ENCODE assay signal across 22 mouse cellular contexts in genomic region chr12:33893956-33894355, GRCm38 (mm10). TPM values are rescaled to one million over a fixed set of nuclear protein-coding genes. Genes with fewer than 3 reads are reported as not detected.
A peak's percentile ranks its signal among the peaks of the same experiment; 100 is the strongest.
DNase-seq lines count a peak whose midpoint lies in the region; ATAC-seq and TF ChIP-seq lines count a peak whose summit lies in the region.
"Had no signal": no experiment of that assay in that cellular context is flagged by ENCODE, and none has a peak within 500 bp of the region (broad histone marks: within the 10 kb centered on the region; RNA-seq: fewer than 3 reads in every experiment).

No protein-coding gene starts in this region.

- H3K36me3 ChIP-seq in heart, embryonic 16.5 days (ENCODE audit: control insufficient read depth, insufficient read depth): no peaks in the 10 kb centered on the region
- H3K36me3 ChIP-seq in heart, embryonic 11.5 days (ENCODE audit: control insufficient read depth, insufficient read depth, low read length): no peaks in the 10 kb centered on the region
- no peaks in the 10 kb centered on the region for H3K36me3 ChIP-seq in hindbrain, embryonic 12.5 days
- H3K36me3 ChIP-seq: embryonic facial prominence, embryonic 10.5 days; hindbrain, embryonic 13.5 days had no signal

- H3K9ac ChIP-seq in heart, embryonic 16.5 days (ENCODE audit: low read length): no peak overlapping the region
- H3K9ac ChIP-seq in heart, embryonic 11.5 days (ENCODE audit: low read depth, low read length): no peak overlapping the region
- no peak overlapping the region for H3K9ac ChIP-seq in hindbrain, embryonic 12.5 days
- H3K9ac ChIP-seq: hindbrain, embryonic 13.5 days had no signal

- H3K4me3 ChIP-seq in heart, embryonic 16.5 days (ENCODE audit: low read length): no peak overlapping the region
- no peak overlapping the region for H3K4me3 ChIP-seq in heart, embryonic 11.5 days (ENCODE audit: low read depth, low read length)
- no peak overlapping the region for H3K4me3 ChIP-seq in gastrocnemius, adult 2 months
- no peak overlapping the region for H3K4me3 ChIP-seq in hindbrain, embryonic 12.5 days
- H3K4me3 ChIP-seq: embryonic facial prominence, embryonic 10.5 days; hindbrain, embryonic 13.5 days; layer of hippocampus, adult 2 months; megakaryocyte, embryonic 14.5 days had no signal

- H3K4me1 ChIP-seq in heart, embryonic 16.5 days (ENCODE audit: control insufficient read depth, insufficient read depth, low read length): 0 out of 2 replicates have a peak, but pooled peaks cover 2% of the 10 kb centered on the region
- H3K4me1 ChIP-seq in heart, embryonic 11.5 days (ENCODE audit: control insufficient read depth, insufficient read depth, low read length): no peaks in the 10 kb centered on the region
- no peaks in the 10 kb centered on the region for H3K4me1 ChIP-seq in hindbrain, embryonic 12.5 days
- H3K4me1 ChIP-seq: embryonic facial prominence, embryonic 10.5 days; hindbrain, embryonic 13.5 days; megakaryocyte, embryonic 14.5 days had no signal

- intact Hi-C loops in gastrocnemius, adult 2 months (cut with DNase I): no loop called here

- no peaks in the 10 kb centered on the region for H3K9me3 ChIP-seq in heart, embryonic 16.5 days (replicated peaks; ENCODE audit: control insufficient read depth, low read length)
- H3K9me3 ChIP-seq in heart, embryonic 11.5 days (replicated peaks; ENCODE audit: control insufficient read depth, low read length): no peaks in the 10 kb centered on the region
- H3K9me3 ChIP-seq in hindbrain, embryonic 12.5 days (replicated peaks): 0 out of 2 replicates have a peak, but pooled peaks cover under 1% of the 10 kb centered on the region
- H3K9me3 ChIP-seq: embryonic facial prominence, embryonic 10.5 days; hindbrain, embryonic 13.5 days; megakaryocyte, embryonic 14.5 days had no signal

- no peak for TF ChIP-seq CTCF in gastrocnemius, adult 2 months (IDR thresholded peaks at IDR 0.05)

- ATAC-seq in heart, embryonic 16.5 days (replicated peaks; ENCODE audit: extremely low read depth, insufficient read depth, low FRiP score): 0 out of 2 replicates have a peak, but pooled peaks have one; percentile 37
- ATAC-seq in heart, embryonic 11.5 days (replicated peaks; ENCODE audit: insufficient number of reproducible peaks, low FRiP score, low TSS enrichment): no peak
- no peak for ATAC-seq in hindbrain, embryonic 12.5 days (ENCODE audit: low FRiP score)

- peak; percentile 2 for DNase-seq in right cerebral cortex, postnatal 4 days
- no peak for DNase-seq in right cerebral cortex, postnatal 14 days
- peak; percentile 28 for DNase-seq in adrenal gland, postnatal 25 days
- DNase-seq in testis, postnatal 14 days (ENCODE audit: low spot score): peak; percentile 58
- DNase-seq in gastrocnemius, adult 2 months: no peak
- DNase-seq: cerebellum, adult 9-10 months; kidney, adult 9 months; thymus, postnatal 4 days had no signal

- whole genome bisulfite sequencing in heart, embryonic 16.5 days: 32% methylated on average over 2 of the region's 2 CpGs
- 50% methylated on average over 2 of the region's 2 CpGs for WGBS in heart, embryonic 11.5 days (ENCODE audit: insufficient replicate concordance)
- WGBS in hindbrain, embryonic 12.5 days: 55% methylated on average over 2 of the region's 2 CpGs

- no peak overlapping the region for H3K27ac ChIP-seq in heart, embryonic 16.5 days (ENCODE audit: low read length)
- H3K27ac ChIP-seq in heart, embryonic 11.5 days (ENCODE audit: low read depth, low read length): no peak overlapping the region
- H3K27ac ChIP-seq in gastrocnemius, adult 2 months: no peak overlapping the region
- H3K27ac ChIP-seq in hindbrain, embryonic 12.5 days: no peak overlapping the region
- H3K27ac ChIP-seq: embryonic facial prominence, embryonic 10.5 days; hindbrain, embryonic 13.5 days; layer of hippocampus, adult 2 months had no signal

- no peak overlapping the region for H3K4me2 ChIP-seq in heart, embryonic 16.5 days (ENCODE audit: low read depth, low read length)
- no peak overlapping the region for H3K4me2 ChIP-seq in heart, embryonic 11.5 days
- H3K4me2 ChIP-seq in hindbrain, embryonic 12.5 days (replicated peaks): no peak overlapping the region
- H3K4me2 ChIP-seq: hindbrain, embryonic 13.5 days; liver, embryonic 11.5 days had no signal

- H3K27me3 ChIP-seq in heart, embryonic 16.5 days (ENCODE audit: control insufficient read depth, insufficient read depth, low read length): no peaks in the 10 kb centered on the region
- no peaks in the 10 kb centered on the region for H3K27me3 ChIP-seq in heart, embryonic 11.5 days (ENCODE audit: control insufficient read depth, insufficient read depth, low read length)
- H3K27me3 ChIP-seq in hindbrain, embryonic 12.5 days: no peaks in the 10 kb centered on the region
- H3K27me3 ChIP-seq: CH12.LX; hindbrain, embryonic 13.5 days; megakaryocyte, embryonic 14.5 days had no signal

RNA-seq across cellular contexts. Expression of gene Ferd3l, which starts 34.3 kb away (rescaled TPM):
- not detected in 2 replicates for polyA plus RNA-seq in heart, embryonic 16.5 days (2015; fragmentation: Nextera tagmentation; extraction: Ambion mirVana)
- polyA plus RNA-seq in heart, embryonic 11.5 days (2014; fragmentation: Nextera tagmentation; extraction: Ambion mirVana): not detected in 2 replicates
- not detected in 2 replicates for total RNA-seq in adrenal gland, postnatal 25 days (2021)
- total RNA-seq in gastrocnemius, adult 2 months (2021): not detected
- polyA plus RNA-seq in hindbrain, embryonic 12.5 days (2016; fragmentation: Nextera tagmentation; extraction: Ambion mirVana): 2.6 and 3.4 TPM in 2 replicates
- total RNA-seq: CH12.LX; layer of hippocampus, adult 2 months; left cerebral cortex, adult 8-10 months had no signal
- polyA plus RNA-seq: embryonic facial prominence, embryonic 10.5 days; gonadal fat pad, adult 2 months; liver, embryonic 11.5 days; lung, embryonic 16.5 days; small intestine, adult 2 months; stomach, embryonic 16.5 days had no signal

Comparison
In these comparisons a context has a peak if more than half of its experiments do, and no peak if none do; other contexts are left out.
1. DNase-seq: peak in right cerebral cortex, postnatal 4 days (single experiment), adrenal gland, postnatal 25 days (single experiment) and testis, postnatal 14 days (single experiment); none in right cerebral cortex, postnatal 14 days (single experiment) and gastrocnemius, adult 2 months (single experiment).